Mouse (Mus musculus): ENCODE measurements around the gene Ppp2r5d. TPM values are rescaled to one million over a fixed set of nuclear protein-coding genes. Genes with fewer than 3 reads are reported as not detected.

Gene Ppp2r5d
- total RNA-seq, 2 experiments from 2014 or later = 91.8 to 94.1 TPM

DNA sequence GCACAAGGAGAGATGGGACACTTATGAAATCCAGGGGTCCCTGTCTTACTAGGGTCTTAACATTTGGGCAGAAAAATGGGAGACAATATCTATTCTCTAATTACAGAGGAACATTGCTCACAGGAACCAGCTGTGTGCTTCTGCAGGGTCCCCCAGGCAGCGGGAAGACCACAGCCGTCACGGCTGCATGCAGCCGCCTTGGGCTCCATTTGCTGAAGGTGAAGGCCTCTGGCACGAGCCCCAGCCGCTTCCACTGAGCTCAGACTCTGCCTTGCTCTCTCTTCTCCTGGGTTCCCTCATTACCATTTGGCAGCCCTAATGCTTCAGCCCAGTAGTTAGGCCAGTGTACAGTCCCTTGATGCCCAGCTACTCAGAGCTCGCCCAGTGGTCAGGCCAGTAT, 16.2 kb upstream of the Ppp2r5d start:
- DNase-seq (ENCODE audit: low spot score in 2 of 2) = no peak

DNA sequence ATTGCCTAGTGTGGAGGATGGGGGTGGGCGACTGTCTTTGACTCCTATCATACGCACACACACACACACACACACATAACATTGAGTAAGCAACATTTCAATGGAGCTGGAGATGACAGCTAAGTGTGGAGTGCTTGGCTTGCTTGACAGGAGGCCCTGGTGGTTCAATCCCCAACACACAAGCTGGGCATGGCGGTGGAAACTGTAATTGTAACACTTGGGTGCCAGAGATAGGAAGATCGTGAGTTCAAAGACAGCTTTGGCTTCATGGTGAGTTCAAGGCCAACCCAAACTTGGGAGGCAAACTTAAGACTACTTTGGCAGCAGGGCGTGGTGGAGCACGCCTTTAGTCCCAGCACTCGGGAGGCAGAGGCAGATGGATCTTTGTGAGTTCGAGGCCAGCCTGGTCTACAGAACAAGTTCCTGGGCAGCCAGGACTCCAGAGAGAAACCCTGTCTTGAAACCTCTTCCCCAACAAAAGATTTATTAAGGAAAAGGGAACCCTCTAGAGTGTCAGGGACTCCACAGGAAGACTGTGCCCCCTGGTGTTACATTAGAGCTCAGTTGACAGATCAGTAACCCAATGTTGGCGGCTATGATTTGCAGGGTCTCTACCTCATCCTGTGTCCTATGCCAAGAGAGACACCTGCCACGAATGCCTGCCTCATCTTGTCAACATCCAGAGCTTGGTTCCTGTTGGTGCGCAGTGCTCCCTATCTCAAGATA, 10.0 kb upstream of the Ppp2r5d start:
- no peak for DNase-seq (ENCODE audit: low spot score in 2 of 2)

DNA sequence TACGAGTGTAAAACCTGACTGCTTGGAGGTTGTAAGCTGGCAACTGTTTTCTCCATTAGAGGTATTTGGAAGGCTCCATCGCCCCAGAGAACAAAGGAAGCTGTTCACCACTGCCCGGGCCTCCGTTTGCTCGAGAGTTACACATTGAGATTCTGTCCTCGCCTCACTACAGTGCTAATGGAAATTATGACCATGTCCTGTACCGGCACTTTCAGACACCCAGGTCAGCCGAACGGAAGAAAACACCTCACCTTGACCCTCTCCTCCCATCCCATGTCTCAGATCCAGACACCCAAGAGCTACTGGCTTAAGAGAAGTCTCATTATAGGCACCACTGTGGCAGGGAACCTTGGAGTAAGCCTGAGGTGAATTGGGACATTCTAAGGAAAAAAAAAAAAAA, 8.9 kb upstream of the Ppp2r5d start:
- DNase-seq (ENCODE audit: low spot score in 2 of 2) = no peak

DNA sequence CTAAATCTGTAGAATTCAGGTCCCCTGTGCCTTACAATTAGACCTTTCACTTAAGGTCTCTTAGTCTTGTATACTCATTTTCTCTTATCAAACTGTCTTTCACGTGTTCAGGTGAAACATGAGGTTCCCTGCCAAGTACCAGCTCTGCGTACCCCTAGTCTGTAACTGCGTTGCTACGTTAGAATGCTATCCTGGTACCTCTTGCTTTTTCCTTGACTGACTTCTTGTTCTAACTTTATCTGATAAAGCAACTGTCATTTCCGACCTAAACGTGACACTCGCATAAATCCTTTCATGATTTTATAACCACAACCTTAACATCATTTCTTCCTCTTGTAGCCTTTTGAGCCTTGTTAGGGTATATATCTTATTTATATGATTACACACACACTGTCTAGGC, 7.5 kb upstream of the Ppp2r5d start:
- no peak for DNase-seq (ENCODE audit: low spot score in 2 of 2)

DNA sequence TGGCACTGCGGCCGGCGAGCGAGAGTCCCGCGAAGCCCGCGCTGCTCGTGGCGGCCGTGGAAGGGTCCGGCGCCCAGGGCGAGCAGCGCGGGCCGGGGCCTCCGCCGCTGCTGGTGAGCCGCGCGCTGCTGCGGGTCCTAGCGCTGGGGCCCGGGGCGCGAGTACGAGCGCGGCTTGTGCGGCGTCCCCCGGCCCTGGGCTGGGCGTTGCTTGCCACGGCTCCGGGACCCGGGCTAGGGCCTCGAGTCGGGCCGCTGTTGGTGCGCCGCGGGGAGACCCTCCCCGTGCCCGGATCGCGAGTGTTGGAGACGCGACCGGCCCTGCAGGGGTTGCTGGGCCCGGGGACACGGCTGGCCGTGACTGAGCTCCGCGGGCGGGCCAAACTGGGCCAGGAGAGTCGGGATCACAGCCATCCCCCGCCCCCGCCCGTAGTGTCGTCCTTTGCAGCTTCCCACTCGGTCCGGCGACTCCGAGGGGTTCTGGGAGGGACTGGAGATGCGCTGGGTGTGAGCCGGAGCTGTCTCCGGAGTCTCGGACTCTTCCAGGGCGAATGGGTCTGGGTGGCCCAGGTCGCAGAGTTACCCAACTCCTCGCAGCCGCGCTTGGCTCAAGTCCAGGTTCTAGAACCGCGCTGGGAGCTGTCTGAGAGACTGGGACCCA, 6.8 kb upstream of the Ppp2r5d start:
- DNase-seq (ENCODE audit: low spot score in 2 of 2) = peak; percentile 48 to 60

DNA sequence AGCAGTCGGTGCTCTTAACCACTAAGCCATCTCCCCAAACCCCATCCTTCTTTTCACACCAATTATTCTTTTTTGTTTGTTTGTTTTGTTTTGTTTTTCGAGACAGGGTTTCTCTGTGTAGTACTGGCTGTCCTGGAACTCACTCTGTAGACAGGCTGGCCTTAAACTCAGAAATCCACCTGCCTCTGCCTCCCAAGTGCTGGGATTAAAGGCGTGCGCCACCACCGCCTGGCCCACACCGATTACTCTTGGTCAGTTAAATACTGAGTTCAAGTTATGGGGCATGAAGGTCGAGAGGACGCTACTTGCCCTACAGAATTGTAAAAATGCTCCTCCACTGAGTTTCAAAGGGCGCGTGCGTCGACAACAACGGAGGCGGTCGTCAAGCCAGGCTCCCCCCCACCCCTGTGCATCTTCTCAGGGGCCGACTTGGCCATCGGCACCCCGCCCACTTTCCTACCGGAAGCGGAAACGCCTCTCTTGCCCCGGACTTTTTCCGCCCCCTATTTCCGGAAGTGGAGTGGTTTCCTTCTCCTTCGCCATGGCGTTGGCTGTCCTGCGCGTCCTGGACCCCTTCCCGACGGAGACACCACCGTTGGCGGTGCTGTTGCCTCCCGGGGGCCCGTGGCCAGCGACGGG, 6.2 kb upstream of the Ppp2r5d start, which contains the start of gene Pex6:
Gene Pex6, plus strand, starts transcription at position 505 of the 639 bp plus-strand sequence.
- peak; percentile 90 to 93 for DNase-seq (ENCODE audit: low spot score in 2 of 2)

DNA sequence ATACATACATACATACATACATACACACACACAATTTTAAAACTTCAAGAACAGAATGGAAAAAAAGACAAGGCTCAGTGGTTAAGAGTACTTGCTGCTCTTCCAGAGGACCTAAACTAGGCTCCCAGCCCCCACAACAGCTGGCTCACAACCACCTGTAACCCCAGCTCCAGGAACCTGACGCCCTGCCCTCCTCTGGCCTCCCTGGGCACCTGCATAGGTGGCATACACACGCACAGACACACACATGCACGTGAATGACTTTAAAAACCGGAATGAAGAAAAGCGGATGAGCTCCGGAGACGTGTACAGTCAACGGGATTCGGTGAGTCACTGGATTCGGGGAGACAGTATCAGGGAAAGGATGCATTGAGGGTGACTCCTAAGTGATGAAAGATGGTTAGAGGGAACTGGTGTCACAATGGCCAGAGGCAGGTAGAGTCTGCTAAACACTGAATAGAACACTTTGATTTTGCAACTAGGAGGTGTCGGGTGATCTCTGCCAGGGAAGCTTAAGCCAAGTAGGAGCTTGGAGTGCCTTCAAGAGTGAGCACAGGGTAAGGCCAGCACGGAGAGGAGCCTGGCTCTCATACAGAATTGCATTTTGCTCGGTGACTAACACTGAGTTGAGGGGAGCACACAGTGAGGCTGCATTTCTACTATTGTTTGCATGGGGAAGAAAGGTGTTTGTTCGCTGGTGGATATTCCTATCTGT, 1.6 kb upstream of the Ppp2r5d start:
- no peak for DNase-seq (ENCODE audit: low spot score in 2 of 2)

DNA sequence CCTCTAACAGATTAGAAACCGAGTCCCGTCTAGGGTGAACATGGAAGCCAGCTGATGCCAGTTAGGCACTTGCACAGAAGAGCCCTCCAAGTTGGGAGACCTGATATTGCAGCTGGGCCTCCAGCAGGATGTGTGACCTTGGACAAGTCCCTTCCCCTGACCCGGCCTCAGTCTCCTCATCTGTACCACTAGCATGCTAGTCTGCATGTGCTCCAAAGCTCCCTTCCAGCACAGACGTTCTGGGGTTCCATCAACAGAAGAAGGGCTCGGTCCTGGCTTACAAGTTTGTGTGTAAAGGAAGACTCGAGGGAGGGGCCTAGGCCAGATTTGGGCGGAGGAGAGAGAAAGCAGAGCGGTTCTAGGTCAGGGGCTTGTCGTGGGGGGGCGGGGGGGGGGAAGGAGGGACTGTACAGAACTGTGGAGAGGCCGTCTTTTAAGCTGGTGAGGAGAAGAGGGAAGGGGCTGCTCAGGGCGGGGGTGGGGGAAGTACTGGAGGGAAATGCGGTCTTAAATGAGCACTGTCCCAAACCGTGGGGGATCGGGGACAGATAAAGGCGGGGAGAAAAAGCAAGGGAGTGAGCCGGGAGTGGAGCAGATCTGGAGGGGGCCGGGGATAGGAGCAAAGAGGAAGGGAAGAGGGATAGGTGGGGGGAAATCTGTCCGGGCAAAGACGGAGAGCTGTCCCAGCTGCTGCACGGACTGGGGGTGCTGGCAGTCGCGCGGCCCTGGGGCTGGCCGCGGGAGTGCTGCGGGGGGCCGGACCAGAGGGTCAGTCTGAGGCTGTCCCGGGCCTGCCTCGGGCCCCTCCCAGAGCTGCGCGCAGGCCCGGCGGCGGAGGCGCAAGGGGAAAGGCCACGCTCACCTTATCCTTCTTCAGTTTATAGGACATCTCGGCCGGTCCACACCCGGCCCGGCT, 682 bp downstream of the Ppp2r5d start:
- no peak for DNase-seq (ENCODE audit: low spot score in 2 of 2)

DNA sequence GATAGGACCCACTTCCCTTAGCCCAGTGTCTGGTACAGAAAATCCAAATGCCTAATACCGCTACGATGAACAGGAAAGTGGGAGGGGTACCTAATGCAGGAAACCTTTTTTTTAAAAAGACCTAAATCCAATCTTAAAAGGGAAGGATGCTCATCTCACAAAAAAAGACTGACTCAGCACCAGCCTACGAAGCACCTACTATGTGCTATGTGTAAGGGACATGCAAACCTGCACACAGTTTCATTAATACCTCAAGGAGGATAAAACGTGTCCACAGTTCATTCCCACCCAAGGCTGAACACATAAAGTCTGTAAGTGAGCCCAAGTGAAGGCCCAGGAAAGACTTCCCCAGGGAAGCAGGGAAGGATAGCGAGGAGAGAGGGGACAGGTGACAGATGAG, 2.4 kb downstream of the Ppp2r5d start:
- no peak for DNase-seq (ENCODE audit: low spot score in 2 of 2)

DNA sequence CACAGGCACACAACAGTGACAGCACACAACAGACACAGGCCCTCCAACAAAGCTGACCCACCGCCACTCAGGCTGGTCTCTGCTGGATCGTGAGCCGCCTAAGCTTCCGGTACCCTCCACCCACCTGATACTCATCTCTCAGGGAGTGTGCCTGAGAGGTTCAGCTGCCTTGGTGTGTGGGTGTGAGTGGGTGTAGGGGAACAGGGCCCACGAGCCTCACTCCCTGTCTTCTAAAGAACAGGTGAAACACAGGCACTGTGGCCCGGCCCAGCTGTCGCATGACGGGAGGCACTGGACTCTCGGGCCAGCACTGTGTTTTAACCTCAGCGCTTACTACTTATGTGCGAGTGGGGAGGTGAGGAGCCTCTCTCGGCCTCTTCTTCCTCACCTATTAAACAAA, 2.8 kb downstream of the Ppp2r5d start:
- DNase-seq (ENCODE audit: low spot score in 2 of 2) = no peak

DNA sequence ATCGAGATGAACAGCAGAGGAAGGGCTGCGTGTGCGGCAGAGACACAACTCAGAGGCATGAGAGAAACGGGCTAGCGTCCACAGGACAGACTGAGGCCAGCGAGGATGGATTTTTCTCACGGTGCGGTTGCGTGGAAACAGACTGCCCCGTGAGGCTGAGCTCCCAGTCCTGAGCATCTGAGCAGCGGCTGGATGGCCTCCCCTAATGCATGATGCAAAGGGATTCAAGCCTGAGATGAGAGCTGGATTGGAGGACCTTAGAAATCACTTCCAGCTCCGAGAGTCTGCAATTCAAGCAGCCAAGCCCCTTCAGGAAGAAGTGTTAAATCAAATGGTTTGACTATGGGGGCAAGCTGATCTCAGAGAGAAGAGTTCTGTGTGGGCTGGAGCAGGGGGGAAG, 3.4 kb downstream of the Ppp2r5d start:
- no peak for DNase-seq (ENCODE audit: low spot score in 2 of 2)

DNA sequence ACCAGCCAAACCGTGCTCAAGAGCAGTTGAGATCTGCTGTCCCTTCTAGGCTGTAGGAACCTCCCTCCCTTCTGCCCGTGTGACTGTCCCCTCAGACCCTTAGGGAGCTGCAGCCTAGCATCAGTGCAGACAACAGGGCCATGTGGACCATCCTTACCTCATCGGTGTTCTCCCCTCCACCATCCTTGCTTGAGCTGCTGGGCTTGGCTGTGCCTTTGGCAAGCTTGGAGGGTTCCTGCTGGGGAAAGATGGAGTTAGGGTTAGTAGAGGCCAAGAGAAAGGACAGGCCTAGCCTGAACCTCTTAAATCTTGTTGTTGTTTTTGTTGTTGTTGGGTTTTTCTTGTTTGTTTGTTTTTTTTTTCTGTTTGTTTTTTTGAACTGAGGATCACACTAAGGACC, 5.0 kb downstream of the Ppp2r5d start:
- no peak for DNase-seq (ENCODE audit: low spot score in 2 of 2)

DNA sequence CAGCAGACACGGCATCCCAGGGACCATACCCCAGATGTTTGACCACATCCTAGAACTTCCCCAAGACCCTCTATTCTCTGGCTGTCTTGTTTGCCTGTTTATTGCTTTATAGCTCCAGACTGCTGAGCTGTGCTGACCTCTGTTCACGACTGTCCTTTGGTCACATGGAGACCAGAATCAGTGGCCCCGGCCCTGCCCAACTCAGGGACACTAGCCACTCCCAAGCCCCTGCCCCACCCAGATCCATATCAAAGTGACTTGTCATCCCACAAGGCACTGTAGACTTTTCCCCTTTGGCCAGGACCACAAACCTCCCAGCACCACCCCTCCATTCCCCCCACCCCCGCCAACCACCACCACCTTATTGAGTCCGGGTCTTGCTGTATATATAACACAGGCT, 5.7 kb downstream of the Ppp2r5d start:
- no peak for DNase-seq (ENCODE audit: low spot score in 2 of 2)

DNA sequence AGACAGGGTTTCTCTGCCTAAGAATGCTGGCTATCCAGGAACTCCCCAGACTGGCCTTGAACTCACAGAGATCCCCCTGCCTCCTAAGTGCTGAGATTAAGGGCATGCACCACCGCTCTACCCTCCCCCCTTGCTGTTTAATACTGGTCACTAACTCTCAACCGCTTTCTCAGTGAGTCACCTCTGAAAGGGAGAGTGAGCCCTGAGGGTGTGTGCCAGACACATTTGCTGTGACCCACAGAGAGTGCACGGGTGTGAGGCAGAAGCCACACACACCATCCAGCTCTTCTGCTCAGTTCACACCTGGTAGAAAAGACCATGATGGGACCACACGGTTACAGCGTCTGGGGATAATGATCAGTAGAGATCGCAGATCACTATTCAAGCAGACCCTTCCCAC, 6.4 kb downstream of the Ppp2r5d start:
- DNase-seq (ENCODE audit: low spot score in 2 of 2) = no peak

DNA sequence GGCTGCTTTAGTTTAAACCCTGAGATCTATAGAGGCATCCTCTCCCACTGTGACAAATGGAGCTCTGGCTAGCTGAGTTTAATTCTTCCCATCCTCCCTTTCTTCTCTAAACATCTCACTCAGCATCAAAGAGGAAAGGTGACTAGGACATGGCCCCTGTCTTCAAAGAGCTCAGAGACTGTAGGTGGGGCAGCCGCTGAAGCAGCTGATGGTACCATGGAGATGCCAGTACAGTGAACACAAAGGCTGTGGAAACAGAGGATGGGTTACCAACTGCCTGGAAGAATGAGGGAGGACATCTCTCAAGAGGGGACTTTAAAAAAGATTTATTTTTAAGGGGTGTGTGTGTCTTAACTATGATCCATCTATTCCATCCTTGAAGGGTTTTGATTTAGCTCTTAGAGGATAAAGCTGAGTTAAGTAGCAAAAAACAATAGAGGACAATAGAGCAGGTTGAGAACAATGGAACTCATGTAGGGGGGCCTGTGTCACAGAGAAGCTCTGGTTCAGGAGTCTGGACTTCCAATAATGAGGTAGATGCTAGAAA, 10.3 kb downstream of the Ppp2r5d start:
- no peak for DNase-seq (ENCODE audit: low spot score in 2 of 2)

DNA sequence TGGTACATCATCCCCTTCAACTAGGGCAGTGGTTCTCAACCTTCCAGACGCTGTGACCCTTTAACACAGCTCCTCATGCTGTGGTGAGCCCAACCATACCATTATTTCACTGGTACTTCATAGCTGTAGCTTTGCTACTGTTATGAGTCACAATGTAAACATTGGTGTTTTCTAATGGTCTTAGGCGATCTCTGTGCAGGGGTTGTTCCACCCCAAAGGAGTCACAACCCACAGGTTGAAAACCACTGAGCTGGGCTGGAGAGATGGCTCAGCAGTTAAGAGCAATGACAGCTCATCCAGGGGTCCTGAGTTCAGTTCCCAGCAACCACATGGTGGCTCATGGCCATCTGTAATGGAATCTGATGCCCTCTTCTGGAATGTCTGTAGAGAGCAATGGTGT, 13.5 kb downstream of the Ppp2r5d start:
- DNase-seq (ENCODE audit: low spot score in 2 of 2) = no peak

DNA sequence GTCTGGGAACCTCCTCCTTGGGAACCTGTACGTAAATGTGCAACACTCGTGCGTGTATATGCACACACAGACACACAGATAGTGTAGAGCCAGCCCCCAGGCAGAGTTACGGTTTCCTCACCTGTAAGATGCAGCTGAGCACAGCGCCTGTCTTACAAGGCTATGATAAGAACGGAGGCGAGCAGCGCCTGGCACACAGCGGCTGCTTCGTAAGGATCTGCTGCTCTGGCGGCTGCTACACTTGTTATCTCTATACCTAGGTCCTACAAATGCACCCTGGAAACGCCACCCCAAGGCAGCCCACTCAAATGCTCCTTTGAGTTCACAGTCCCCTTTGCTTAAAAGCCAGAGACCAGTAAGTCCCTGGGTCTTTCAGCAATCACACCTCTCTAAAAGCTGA, 14.2 kb downstream of the Ppp2r5d start:
- DNase-seq (ENCODE audit: low spot score in 2 of 2) = no peak

DNA sequence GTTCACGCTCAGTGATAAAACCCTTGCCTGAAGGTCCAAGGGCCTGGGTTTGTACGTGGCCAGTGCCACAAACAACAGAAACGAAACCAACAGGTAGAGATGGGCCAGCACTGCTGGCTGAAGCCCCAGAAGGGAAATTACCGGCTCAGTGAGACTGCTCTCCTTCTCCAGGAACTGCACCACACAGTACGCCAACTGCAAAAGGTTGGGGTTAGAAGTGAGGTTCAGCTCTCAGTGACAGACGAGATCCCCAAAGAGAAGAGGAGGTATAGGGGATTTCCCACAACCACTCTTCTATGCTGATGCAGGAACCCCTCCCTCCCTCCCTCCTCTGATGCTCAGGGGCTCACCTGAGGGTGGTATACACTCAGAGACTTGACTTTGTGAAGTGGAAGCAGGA, 19.0 kb downstream of the Ppp2r5d start:
- no peak for DNase-seq (ENCODE audit: low spot score in 2 of 2)

DNA sequence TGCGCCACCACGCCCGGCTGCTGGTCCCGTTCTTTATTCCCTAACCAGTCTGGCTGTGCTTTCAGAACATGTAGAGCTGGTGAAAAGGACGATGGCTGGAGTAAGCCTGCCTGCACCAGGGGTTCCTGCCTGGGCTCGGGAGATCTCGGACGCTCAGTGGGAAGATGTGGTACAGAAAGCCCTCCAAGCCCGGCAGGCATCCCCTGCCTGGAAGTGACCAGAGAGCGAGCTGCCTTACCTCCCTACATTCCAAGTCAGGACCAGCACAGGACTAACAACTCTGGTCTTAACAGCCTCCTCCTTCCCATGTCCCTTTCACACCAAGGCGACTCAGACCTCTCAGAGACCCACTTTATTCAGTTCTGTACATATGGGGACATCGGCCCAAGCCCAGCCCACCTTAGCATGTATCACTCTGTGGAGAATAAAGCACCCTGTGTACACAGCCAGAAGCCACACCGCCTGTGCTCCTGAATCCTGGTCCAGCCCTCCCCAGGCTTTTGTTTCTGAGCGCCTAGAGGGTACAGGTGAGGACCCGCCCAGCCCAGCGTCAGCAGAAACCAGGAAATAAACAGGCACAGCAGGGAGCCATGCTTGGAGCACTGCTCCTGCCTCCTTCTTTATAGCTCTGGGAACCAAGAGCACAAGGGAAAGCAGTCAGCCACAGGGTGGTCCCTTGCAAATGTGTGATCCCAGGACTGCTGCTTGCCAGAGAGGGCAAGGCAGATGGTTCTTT, 22.1 kb downstream of the Ppp2r5d start:
- DNase-seq (ENCODE audit: low spot score in 2 of 2) = no peak

Measured in layer of hippocampus, postnatal 10 days (tissue).